Mouse (Mus musculus) c-Kit-negative CD71-positive TER-119-positive erythroid progenitor cells, embryonic 14.5 days (primary cell): ENCODE measurements around the gene Slc9a3.

ENCODE experiments used
- DNase-seq: peaks from one replicate; pipeline ENCODE4 v3.0.0-alpha.2; 2013; ENCODE audit warnings: low read depth, low spot score

Slc9a3 gene

DNA sequence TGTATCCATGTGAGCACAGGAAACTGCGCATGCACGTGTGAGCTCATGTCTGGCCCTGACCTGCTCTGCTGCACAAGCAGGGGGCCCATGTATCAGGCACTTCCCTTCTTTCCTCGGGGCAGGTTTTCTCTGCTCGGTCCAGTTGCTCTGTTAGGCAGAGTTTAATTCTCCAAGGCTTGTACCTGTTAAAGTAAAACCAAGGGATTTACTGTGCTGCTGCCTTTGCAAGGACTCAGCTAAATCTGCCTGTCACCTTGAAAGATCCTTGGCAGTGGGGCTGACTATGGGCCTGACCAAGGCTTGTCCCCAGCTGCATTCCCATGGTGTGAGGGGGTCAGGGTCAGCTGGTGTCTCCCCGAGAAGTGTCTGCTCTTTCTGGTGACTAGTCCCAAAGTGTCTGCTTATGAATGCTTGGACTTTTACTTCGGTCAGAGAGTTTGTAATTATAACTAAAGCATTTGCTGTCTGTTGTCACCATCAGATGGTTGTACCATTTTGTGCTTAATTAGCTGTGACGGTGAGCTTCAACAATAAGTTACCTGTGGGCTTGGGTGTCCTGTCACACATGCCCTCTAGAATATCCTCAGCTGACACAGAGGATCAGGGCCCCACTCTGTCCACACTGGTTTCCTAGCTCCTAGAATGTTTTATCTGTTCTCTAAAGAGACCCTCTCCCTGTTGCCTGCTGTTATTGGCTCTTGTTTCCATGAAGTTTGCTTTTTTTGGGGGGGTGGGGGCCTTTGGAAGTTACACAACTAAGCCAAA lies 23.0 kb downstream of the Slc9a3 start:
- DNase-seq, result no peak

DNA sequence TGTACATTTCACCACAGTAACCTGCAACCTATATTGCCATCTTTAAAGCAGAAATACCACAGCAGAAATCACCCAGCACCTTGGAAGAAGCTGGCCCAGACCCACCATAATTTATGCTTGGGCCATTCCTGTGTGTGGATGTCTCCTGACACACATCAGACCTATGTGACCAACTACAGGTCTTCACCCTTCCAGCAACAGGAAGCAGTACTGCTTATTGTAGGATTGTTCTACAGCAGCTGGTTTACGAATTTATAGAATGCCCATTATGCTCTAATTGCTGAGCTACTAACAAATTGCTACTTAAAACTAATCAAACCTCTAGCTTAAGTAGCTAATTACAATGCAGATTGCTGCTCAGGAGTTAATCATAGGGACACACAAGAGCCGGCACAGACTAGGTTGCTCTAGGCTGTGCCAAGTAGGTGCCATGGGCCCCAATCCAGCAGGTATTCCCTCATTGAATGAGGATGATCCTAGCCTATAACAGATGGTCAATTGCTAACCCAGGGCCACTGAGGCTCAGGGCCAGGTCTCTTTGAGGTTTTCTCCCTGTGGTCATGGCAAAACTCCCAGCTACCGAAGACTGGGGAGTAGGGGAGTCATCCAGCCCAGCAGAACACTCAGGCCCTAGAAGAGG lies 24.8 kb downstream of the Slc9a3 start:
- no peak for DNase-seq

DNA sequence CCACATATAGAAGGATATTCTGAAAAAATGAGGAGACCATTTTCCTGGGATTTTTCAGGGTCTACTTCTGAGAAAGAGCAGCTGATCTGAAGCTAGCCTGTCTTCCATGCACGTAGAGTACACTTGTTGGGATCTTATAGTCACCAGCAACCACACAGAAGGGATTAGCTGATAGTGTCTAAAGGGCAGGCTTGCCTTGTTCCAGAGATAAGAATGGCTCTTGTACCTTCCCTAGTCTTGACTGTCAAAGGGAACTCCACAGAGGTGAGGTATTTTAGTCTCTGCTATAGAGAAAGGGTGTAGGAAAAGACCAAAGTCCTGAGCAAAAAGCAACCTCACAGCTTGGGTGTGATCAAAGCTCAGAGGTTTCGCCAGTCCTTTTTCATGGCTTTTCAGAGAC lies 26.1 kb downstream of the Slc9a3 start:
- DNase-seq, result no peak

DNA sequence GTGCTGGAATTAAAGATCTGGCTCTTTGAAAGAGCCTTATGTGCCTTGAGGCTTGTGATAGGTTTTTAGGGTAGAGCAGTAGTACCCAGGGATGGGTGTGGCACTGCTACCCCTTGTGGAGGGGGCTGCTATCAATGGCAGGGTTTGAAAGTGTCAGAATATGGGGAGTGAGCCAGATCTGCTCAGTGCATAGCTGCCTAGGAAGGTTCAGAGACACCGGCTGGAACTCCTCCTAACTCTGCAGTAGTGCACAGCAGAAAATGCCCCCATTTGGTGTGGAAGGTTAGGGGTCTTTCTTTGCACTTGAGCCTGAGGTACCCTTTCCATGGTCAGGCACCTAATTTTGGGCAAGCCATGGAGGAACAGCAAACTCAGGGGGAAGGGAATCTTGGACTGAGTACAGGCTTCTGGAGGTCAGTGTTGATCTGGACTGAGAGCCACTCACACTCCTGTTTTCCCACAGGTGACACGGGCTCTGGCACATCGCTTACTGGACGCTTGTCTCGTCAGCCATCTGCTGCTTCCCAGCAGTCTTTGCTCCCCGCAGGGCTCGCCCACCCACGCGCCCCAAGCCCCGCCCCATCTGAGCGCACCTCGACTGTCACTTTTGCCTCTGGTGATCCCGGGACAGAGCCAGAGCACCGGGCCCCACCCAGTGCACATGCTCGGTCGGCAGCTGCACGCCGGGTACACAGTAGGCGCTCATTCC lies 45.2 kb downstream of the Slc9a3 start:
- DNase-seq, result peak; percentile 6

DNA sequence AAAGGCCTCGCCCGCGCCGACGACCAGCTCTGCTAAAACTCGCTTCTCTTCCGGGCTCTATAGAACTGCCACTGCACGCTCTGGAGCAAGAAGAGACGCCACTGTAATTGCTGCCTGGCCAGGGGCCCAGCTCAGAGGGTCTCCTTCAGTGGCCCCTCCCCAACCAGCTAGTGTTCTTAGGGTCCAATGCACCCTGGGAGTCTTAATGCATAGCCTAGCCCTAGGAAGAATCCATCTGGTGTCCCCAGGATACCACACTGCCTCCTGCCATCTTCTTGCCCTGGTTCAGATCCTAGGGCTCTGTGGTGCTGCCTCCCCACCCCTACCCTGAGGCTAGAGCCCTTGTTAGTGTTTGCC lies 45.8 kb downstream of the Slc9a3 start:
- DNase-seq, result no peak

DNA sequence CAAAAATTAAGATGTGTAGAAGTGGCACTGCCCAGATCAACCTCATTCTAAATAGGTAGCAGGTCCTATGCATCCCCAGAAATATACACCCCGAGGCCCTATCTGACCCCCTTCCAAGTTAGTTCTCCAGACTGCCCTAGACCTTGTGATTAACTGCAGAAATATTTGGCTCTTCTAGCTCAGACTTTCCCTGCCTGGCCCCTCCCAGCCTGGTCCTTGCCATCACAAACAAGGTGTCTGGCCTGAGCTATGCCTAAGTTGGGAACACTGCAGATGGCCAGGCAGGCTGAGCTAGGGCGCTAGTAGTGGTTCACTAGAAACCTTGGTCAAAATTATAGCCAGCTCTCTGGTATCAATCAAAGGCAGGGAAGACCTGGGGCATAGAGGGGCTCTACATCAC lies 46.2 kb downstream of the Slc9a3 start:
- DNase-seq, result no peak

DNA sequence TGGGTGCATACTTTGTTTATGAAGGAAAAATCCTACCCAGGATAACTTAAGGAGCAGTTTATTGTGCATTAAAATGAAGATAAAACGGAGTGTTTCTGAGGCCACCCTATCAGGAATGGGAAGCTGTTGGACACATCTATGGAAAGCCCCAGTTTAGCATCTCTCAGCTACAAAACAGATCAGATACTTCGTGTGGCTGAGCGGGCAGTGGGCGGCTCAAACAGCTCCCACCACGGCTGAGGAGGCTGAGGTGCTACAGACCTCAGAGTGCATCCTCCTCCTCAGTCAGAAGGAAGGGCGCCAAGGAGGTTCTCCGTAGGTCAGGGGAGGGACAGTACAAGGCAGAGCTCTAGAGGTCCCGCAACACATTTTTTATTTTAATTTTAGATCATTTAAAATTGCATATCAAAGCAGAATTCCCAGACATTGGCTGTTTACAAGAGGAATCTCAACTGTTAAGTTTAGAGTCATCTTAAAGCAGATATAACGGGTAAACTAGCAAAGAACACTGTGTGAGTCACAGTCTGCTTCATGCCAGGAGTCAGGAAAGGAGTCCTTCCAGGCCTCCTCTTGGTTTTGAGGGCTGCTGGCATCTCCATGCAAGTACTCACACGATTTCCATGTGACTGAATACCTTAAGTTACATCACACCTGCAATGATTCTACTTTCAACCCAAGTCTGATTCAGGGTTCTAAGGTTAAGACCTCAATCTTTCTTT lies 48.3 kb downstream of the Slc9a3 start:
- DNase-seq, result no peak

DNA sequence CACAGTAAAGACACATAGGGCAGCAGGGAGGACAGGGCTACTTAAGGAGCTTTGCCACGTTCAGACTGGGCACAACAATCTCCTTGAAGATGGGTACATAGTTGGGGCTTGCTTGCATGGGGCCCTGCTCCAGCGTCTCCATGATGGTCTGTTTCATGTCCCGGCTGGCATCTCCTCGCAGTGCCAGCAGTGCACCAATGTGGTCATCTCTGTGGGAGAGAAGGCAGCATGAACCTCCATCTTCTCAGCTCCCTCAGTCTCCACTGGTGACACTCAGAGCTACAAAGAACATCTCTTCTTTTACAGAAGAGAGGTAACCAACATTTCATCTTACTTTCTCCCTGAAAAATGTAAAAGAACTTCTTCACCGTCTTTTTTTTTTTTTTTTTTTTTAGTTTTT lies 50.8 kb downstream of the Slc9a3 start:
- DNase-seq, result no peak

DNA sequence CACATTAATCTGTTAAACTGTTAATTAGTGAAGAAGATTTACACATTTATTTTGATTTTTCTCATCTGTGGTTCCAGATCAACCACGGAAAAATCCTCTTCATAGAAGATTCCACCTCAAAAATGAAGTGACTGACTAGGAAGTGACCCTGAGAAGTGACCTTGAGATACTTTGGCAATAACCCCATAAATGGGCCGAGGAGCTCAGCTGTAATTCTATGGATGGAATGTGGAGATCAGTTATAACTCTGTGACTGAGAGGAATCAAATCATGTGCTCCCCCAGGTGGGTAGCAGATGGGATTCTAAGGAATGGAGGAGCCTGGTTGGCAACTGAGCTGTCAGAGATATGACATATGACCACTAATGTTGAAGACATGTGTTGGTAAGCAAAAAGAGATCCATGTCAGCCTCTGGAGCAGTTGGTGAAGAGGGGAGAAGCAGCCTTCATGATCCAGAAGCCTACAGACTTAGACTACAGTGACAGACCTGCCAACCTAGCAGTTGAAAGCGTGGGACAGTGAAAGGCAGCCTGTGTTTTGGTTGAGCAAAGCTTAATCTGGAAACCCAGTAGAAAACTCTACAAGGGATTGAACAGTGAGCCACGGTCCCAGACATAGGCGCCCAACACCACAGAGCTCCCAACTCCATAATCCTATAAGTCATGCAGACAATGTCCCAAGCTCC lies 61.9 kb downstream of the Slc9a3 start:
- DNase-seq, result no peak

DNA sequence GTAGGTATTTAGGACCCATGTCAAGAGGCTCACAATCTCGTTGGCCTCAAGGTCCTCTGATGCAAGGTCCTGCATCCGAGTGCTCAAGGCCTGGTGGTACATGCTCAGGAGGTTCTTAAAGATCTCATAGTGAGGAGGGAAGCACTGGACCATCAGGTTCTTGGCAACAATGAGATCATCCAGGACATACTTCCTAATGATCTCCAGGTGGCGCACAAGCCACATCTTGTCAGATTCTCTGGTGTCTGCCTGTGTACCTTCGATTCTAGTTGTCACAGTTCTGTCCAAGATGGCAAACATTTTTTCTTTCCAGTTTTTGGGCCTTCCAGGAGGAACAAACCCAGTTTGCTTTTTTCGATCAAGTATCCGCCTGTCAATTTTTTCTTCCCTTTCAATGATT lies 71.4 kb downstream of the Slc9a3 start:
- DNase-seq, result no peak

DNA sequence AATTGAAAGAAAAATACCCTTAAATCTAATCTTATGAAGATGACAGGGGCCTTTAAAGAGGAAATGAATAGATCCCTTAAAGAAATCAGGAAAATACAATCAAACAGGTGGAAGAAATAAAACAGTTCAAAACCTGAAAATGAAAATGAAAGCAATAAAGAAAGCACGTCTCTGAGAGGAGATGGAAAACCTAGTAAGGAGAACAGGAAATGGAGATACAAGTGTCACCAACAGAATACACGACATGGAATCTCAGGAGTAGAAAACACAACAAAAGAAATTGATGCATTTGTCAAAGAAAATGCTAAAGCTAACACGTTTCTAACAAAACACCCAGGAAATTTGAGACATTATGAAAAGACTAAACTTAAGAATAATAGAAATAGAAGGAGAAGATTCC lies 75.2 kb downstream of the Slc9a3 start:
- DNase-seq, result no peak

DNA sequence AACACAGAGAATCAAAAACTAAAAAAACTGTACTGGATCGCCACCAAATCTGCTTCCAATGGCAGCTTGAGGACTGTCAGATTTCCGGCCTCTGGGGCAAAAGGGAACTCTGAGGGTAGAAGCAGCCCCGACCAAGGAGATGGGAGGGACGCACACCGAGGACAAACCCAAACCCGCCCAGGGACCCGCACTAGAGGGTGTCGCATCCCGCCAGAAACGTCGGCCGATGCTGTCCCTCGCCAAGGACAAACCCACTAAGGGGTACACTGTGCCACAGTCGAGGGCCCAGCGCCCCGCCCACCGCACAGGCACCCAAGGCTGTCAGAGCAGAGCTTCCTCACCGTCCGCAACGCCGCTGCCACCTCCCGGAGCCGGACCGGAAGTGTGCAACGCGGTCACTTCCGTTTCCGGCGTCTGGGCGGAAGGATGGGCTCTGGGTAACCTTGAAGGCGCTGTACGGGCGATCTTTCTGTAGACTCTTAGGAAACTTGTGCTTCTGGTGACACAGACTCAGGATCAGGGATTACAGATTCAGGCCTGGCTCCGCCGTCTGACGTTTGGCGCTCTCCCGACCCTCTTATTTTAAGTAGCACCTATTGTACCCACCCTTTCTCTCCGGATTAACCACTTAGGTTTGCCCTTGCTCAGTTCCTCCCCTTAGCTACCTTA lies 87.2 kb downstream of the Slc9a3 start, which contains the start of gene Exoc3:
Exoc3 (minus strand) TSS at position 416 of the 669 bp plus-strand sequence.
- peak; percentile 79 for DNase-seq

DNA sequence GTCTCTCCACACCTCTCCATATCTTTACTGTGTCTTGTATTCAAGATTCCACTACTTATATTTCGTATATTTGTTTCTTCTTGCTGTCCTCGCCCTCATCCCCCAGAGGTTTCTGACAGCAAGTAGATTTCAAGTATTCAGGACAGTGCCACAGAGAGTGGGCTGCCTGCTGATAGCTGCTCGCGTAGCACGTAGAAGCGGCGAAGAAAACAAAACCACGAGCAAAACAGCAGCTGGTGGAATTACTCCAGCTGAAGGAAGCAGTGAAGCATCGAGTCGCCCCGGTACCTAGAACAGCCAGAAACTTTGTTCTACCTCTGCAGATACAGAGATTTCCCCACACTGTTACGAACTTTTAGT lies 87.7 kb downstream of the Slc9a3 start:
- DNase-seq, result no peak

DNA sequence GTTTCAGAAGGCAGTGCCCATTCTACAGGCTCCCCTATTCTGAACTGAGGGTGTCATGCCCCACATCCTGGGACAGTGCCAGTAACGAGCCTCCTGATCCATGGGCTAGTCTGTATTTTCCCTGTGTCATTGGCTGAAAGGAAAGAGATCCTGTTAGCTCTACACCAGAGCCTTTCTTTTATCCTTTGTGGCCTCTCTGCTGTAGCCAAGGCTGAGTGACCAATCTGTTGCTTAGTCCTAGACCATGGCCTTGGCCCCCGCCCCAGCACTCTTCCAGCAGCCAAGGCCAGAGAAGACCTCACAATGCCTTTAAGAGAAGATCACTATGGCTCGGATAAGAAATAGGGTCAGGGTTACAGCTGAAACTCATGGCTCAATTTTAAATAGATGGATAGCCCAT lies 97.2 kb downstream of the Slc9a3 start:
- DNase-seq, result no peak
